Mouse (Mus musculus): ENCODE measurements around the gene Cyp2s1.

GRCm38 (mm10) chr7:25801031-25801430 lies 15.7 kb downstream of the Cyp2s1 start:
- TF ChIP-seq SIN3A (IDR thresholded peaks at IDR 0.05; ENCODE audit: low read length) (no peak), MYC (IDR thresholded peaks at IDR 0.05; ENCODE audit: low read depth, low read length) (no peak), ZC3H11A (IDR thresholded peaks at IDR 0.05; ENCODE audit: low read depth, low read length) (no peak), CTCF (IDR thresholded peaks at IDR 0.05 in 2 of 3, conservative IDR thresholded peaks at IDR 0.05 in 1 of 3; ENCODE audit: control insufficient read depth in 1 of 3, insufficient read depth in 1 of 3, low read depth in 2 of 3, low read length in 3 of 3, poor library complexity in 1 of 3, severe bottlenecking in 1 of 3) (no peak)
